Mouse (Mus musculus) ES-Bruce4 (cell line): ENCODE data around the gene Cdc25b. TPM values are rescaled to one million over a fixed set of nuclear protein-coding genes. Genes with fewer than 3 reads are reported as not detected.

Experiments
- H3K27ac ChIP-seq: 2 replicates; pipeline ENCODE4 v1.5.1; 2012; ENCODE audit warnings: low read length, inconsistent platforms; ENCODE audit not compliant: insufficient read depth
- H3K27me3 ChIP-seq: 2 replicates; pipeline ENCODE4 v1.6.1; 2012; ENCODE audit warnings: mild to moderate bottlenecking, low read length, inconsistent platforms; ENCODE audit not compliant: control insufficient read depth, poor library complexity, insufficient read depth, severe bottlenecking
- H3K36me3 ChIP-seq: 2 replicates; pipeline ENCODE4 v1.6.1; 2012; ENCODE audit warnings: inconsistent platforms, mild to moderate bottlenecking, low read length, moderate library complexity; ENCODE audit not compliant: control insufficient read depth, poor library complexity, insufficient read depth, severe bottlenecking
- H3K4me1 ChIP-seq: one replicate; pipeline ENCODE4 v1.8.1; 2011; ENCODE audit warnings: low read length; ENCODE audit not compliant: control insufficient read depth, insufficient read depth
- H3K4me3 ChIP-seq: 2 replicates; pipeline ENCODE4 v1.5.1; 2011; ENCODE audit warnings: low read depth, mild to moderate bottlenecking, low read length
- H3K9ac ChIP-seq: 2 replicates; pipeline ENCODE4 v1.6.1; 2012; ENCODE audit warnings: low read depth, mild to moderate bottlenecking, inconsistent platforms; ENCODE audit not compliant: poor library complexity, severe bottlenecking
- H3K9me3 ChIP-seq: replicated peaks from 2 replicates; pipeline ENCODE4 v1.6.1; 2012; ENCODE audit warnings: mild to moderate bottlenecking, low read length, inconsistent platforms; ENCODE audit not compliant: control insufficient read depth, poor library complexity, insufficient read depth, severe bottlenecking
- CTCF ChIP-seq: IDR thresholded peaks from one replicate; pipeline ENCODE4 v1.8.1; 2011; ENCODE audit warnings: low read depth, low read length
- EP300 ChIP-seq: IDR thresholded peaks from 2 replicates; pipeline ENCODE4 v1.6.1; 2011; ENCODE audit warnings: low read depth, low read length; ENCODE audit not compliant: insufficient read depth
- POLR2A ChIP-seq: IDR thresholded peaks from one replicate; pipeline ENCODE4 v1.8.1; 2011; ENCODE audit warnings: low read length; ENCODE audit not compliant: insufficient read depth
- polyA plus RNA-seq: library from polyadenylated mRNA; stranded (reverse); fragments of >200 nt; gene quantifications from 2 replicates; pipeline ENCODE4 v1.2.4, GENCODE M21; 2011; ENCODE audit warnings: low read depth; ENCODE audit not compliant: missing spikeins, insufficient read depth, insufficient read length

Gene Cdc25b
- polyA plus RNA-seq, 1 experiment = 28.8 TPM

DNA sequence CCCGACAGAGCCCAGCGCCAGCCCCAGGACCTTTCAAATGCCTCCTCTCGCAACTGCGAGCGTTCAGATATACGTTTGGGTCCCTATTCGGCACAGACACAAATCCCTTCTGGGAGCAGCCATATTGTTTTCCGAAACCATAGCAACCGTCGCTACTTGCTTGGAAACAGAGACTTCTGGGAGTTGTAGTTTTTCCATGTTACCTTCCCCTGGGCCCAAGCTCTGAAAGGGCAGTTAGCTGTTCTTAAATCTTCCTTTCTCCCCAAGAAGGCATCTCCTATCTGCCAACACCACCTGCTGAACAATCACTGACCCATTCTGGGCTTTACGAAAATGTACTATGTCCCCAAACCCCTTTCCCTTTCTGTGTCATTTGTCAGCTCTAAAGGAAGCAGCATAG, 12.0 kb upstream of the Cdc25b start:
- no peaks in the 10 kb centered on the region for H3K27me3 ChIP-seq
- no peak overlapping the region for H3K9ac ChIP-seq
- peak overlapping the region; percentile 84 for H3K4me3 ChIP-seq
- peaks cover 6% of the 10 kb centered on the region for H3K4me1 ChIP-seq
- H3K27ac ChIP-seq = no peak overlapping the region
- TF ChIP-seq POLR2A = no peak
- H3K9me3 ChIP-seq = no peaks in the 10 kb centered on the region
- no peaks in the 10 kb centered on the region for H3K36me3 ChIP-seq

GRCm38 (mm10) chr2:131175286-131175944, 11.3 kb upstream of the Cdc25b start:
- H3K4me1 ChIP-seq = peaks cover 6% of the 10 kb centered on the region
- no peaks in the 10 kb centered on the region for H3K27me3 ChIP-seq
- TF ChIP-seq EP300 = no peak
- TF ChIP-seq POLR2A = no peak
- TF ChIP-seq CTCF = no peak

GRCm38 (mm10) chr2:131175945-131176309, 10.8 kb upstream of the Cdc25b start:
- peaks cover 6% of the 10 kb centered on the region for H3K4me1 ChIP-seq
- no peak overlapping the region for H3K9ac ChIP-seq
- H3K4me3 ChIP-seq = no peak overlapping the region
- H3K36me3 ChIP-seq = no peaks in the 10 kb centered on the region
- no peaks in the 10 kb centered on the region for H3K9me3 ChIP-seq
- no peak overlapping the region for H3K27ac ChIP-seq
- H3K27me3 ChIP-seq = no peaks in the 10 kb centered on the region
- TF ChIP-seq POLR2A (no peak), CTCF (no peak), EP300 (no peak)

More at GRCm38 (mm10) chr2:131175286-131175944, 11.3 kb upstream of the Cdc25b start:
- no peak overlapping the region for H3K4me3 ChIP-seq
- no peaks in the 10 kb centered on the region for H3K36me3 ChIP-seq
- no peak overlapping the region for H3K27ac ChIP-seq
- no peaks in the 10 kb centered on the region for H3K9me3 ChIP-seq
- no peak overlapping the region for H3K9ac ChIP-seq

DNA sequence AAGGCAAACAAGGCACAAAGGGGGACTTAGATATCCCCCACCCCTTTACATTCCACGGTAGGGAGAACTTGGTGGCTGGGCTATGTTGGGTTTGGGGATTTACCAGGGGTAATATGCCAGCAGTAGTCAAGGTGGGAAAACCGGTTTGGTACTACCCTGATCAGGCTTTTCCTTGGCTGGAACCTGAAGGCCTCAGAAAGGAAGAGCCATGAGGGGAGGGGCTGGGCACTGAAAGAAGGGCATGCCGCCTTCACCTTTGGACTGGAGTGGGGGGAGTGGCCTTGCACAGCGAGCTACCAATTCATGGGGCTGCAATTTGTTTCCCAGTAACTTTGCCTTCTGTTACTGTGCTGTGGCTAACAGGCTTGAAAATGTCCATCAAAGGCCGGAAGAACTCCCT, 10.3 kb upstream of the Cdc25b start:
- no peak overlapping the region for H3K9ac ChIP-seq
- TF ChIP-seq CTCF = no peak
- no peak for TF ChIP-seq POLR2A
- TF ChIP-seq EP300 = no peak
- peaks cover 6% of the 10 kb centered on the region for H3K4me1 ChIP-seq
- H3K9me3 ChIP-seq = no peaks in the 10 kb centered on the region
- H3K27ac ChIP-seq = no peak overlapping the region
- no peaks in the 10 kb centered on the region for H3K27me3 ChIP-seq
- H3K36me3 ChIP-seq = no peaks in the 10 kb centered on the region
- no peak overlapping the region for H3K4me3 ChIP-seq

GRCm38 (mm10) chr2:131177932-131178331, 8.8 kb upstream of the Cdc25b start:
- Histone ChIP-seq H3K4me3 (no peak overlapping the region), H3K4me1 (peaks cover 4% of the 10 kb centered on the region), H3K9me3 (no peaks in the 10 kb centered on the region), H3K27me3 (no peaks in the 10 kb centered on the region), H3K27ac (no peak overlapping the region), H3K36me3 (no peaks in the 10 kb centered on the region), H3K9ac (no peak overlapping the region)
- TF ChIP-seq CTCF = no peak
- TF ChIP-seq POLR2A = no peak
- no peak for TF ChIP-seq EP300

- TF ChIP-seq CTCF (no peak), EP300 (no peak), POLR2A (no peak)
- Histone ChIP-seq H3K4me1 (peaks cover 4% of the 10 kb centered on the region), H3K36me3 (no peaks in the 10 kb centered on the region), H3K27me3 (no peaks in the 10 kb centered on the region), H3K4me3 (peak overlapping the region; percentile 92), H3K27ac (no peak overlapping the region), H3K9ac (peak overlapping the region; percentile 80), H3K9me3 (no peaks in the 10 kb centered on the region)
Observed at GRCm38 (mm10) chr2:131178828-131179245, 7.9 kb upstream of the Cdc25b start.
